Mouse (Mus musculus): ENCODE data around the gene Hras. TPM values are rescaled to one million over a fixed set of nuclear protein-coding genes. Genes with fewer than 3 reads are reported as not detected.

The Hras gene
- polyA plus RNA-seq (2012; ENCODE audit: low replicate concordance) = 32.3 and 36.1 TPM in 2 replicates

GRCm38 (mm10) chr7:141193948-141194347 lies at the start of gene Hras, which contains the start of gene Lrrc56:
Gene Hras (minus strand): TSS chr7:141194005.
Gene Lrrc56 (plus strand): TSS chr7:141194157.

GRCm38 (mm10) chr7:141228279-141229067 lies 34.7 kb upstream of the Hras start, which contains the start of gene Phrf1:
Gene Phrf1 (plus strand): TSS chr7:141228784.

GRCm38 (mm10) chr7:141215101-141215879 lies 21.5 kb upstream of the Hras start, which contains the start of gene Rassf7:
Gene Rassf7 (plus strand): TSS chr7:141215860.

GRCm38 (mm10) chr7:141213605-141214235 lies 19.9 kb upstream of the Hras start, which contains the start of gene Lmntd2:
Gene Lmntd2 (minus strand): TSS chr7:141214080.

GRCm38 (mm10) chr7:141172116-141173006 lies 21.4 kb downstream of the Hras start, which contains the start of gene Rnh1:
Gene Rnh1 (minus strand): TSS chr7:141172857.

Other genes with a start within 250 kb of the Hras start
- not detected in 2 replicates for gene Ifitm5, start 243.7 kb downstream of the Hras start, polyA plus RNA-seq (2012; ENCODE audit: low replicate concordance)
- not detected in 2 replicates for gene Gm45717, start 238.1 kb downstream of the Hras start, polyA plus RNA-seq (2012; ENCODE audit: low replicate concordance)
- gene Ifitm2, start 238.0 kb downstream of the Hras start, polyA plus RNA-seq (2012; ENCODE audit: low replicate concordance) = 17.6 and 125 TPM in 2 replicates
- 8.5 TPM in 2 replicates for gene Ifitm1, start 226.8 kb downstream of the Hras start, polyA plus RNA-seq (2012; ENCODE audit: low replicate concordance)
- 25.7 and 51.0 TPM in 2 replicates for gene Ifitm3, start 183.2 kb downstream of the Hras start, polyA plus RNA-seq (2012; ENCODE audit: low replicate concordance)
- gene Ifitm6, start 176.1 kb downstream of the Hras start, polyA plus RNA-seq (2012; ENCODE audit: low replicate concordance) = 4.0 and 4.9 TPM in 2 replicates
- gene Gm17387, start 164.9 kb downstream of the Hras start, polyA plus RNA-seq (2012; ENCODE audit: low replicate concordance) = not detected in 2 replicates
- gene B4galnt4, start 132.9 kb downstream of the Hras start, polyA plus RNA-seq (2012; ENCODE audit: low replicate concordance) = 3.7 and 11.5 TPM in 2 replicates
- gene Pkp3, start 115.8 kb downstream of the Hras start, polyA plus RNA-seq (2012; ENCODE audit: low replicate concordance) = 30.0 and 50.9 TPM in 2 replicates
- 44.4 and 49.0 TPM in 2 replicates for gene Sigirr, start 93.4 kb downstream of the Hras start, polyA plus RNA-seq (2012; ENCODE audit: low replicate concordance)
- not detected in 2 replicates for gene Ano9, start 76.2 kb downstream of the Hras start, polyA plus RNA-seq (2012; ENCODE audit: low replicate concordance)
- 25.5 and 46.6 TPM in 2 replicates for gene Ptdss2, start 71.6 kb downstream of the Hras start, polyA plus RNA-seq (2012; ENCODE audit: low replicate concordance)
- 9.0 and 40.5 TPM in 2 replicates for gene Rnh1, start 21.1 kb downstream of the Hras start, polyA plus RNA-seq (2012; ENCODE audit: low replicate concordance)
- 13.6 and 20.7 TPM in 2 replicates for gene Lrrc56, start 152 bp upstream of the Hras start, polyA plus RNA-seq (2012; ENCODE audit: low replicate concordance)
- 4.7 and 9.3 TPM in 2 replicates for gene Lmntd2, start 20.1 kb upstream of the Hras start, polyA plus RNA-seq (2012; ENCODE audit: low replicate concordance)
- gene Rassf7, start 21.9 kb upstream of the Hras start, polyA plus RNA-seq (2012; ENCODE audit: low replicate concordance) = 18.6 and 26.2 TPM in 2 replicates
- gene Phrf1, start 34.8 kb upstream of the Hras start, polyA plus RNA-seq (2012; ENCODE audit: low replicate concordance) = 119 and 133 TPM in 2 replicates
- 136 and 455 TPM in 2 replicates for gene Irf7, start 72.5 kb upstream of the Hras start, polyA plus RNA-seq (2012; ENCODE audit: low replicate concordance)
- gene Cdhr5, start 82.8 kb upstream of the Hras start, polyA plus RNA-seq (2012; ENCODE audit: low replicate concordance) = 0.06 and 0.34 TPM in 2 replicates
- 0.21 TPM in 1 of 2 replicates, not detected in the other for gene Sct, start 85.1 kb upstream of the Hras start, polyA plus RNA-seq (2012; ENCODE audit: low replicate concordance)
- gene Drd4, start 98.0 kb upstream of the Hras start, polyA plus RNA-seq (2012; ENCODE audit: low replicate concordance) = 0.11 TPM in 1 of 2 replicates, not detected in the other
- gene Deaf1, start 133.7 kb upstream of the Hras start, polyA plus RNA-seq (2012; ENCODE audit: low replicate concordance) = 16.9 and 54.5 TPM in 2 replicates
- 23.7 and 40.6 TPM in 2 replicates for gene Tmem80, start 133.7 kb upstream of the Hras start, polyA plus RNA-seq (2012; ENCODE audit: low replicate concordance)
- 0.34 and 0.65 TPM in 2 replicates for gene Eps8l2, start 144.9 kb upstream of the Hras start, polyA plus RNA-seq (2012; ENCODE audit: low replicate concordance)
- 33.5 and 307 TPM in 2 replicates for gene Taldo1, start 198.2 kb upstream of the Hras start, polyA plus RNA-seq (2012; ENCODE audit: low replicate concordance)
- 9.9 and 18.8 TPM in 2 replicates for gene Gatd1, start 220.1 kb upstream of the Hras start, polyA plus RNA-seq (2012; ENCODE audit: low replicate concordance)
- gene Cend1, start 235.5 kb upstream of the Hras start, polyA plus RNA-seq (2012; ENCODE audit: low replicate concordance) = 0.10 TPM in 1 of 2 replicates, not detected in the other
- gene Slc25a22, start 243.9 kb upstream of the Hras start, polyA plus RNA-seq (2012; ENCODE audit: low replicate concordance) = 66.0 and 111 TPM in 2 replicates